Mouse (Mus musculus): ENCODE data around the gene Slc25a53. TPM values are rescaled to one million over a fixed set of nuclear protein-coding genes. Genes with fewer than 3 reads are reported as not detected.
"Not testable (repeated sequence)": the region's sequence is repeated elsewhere in the genome, so short reads cannot be mapped to it uniquely, and the experiment has no call there.

Gene Slc25a53
- total RNA-seq, 2 experiments from 2014 or later = 21.0 to 31.6 TPM

DNA sequence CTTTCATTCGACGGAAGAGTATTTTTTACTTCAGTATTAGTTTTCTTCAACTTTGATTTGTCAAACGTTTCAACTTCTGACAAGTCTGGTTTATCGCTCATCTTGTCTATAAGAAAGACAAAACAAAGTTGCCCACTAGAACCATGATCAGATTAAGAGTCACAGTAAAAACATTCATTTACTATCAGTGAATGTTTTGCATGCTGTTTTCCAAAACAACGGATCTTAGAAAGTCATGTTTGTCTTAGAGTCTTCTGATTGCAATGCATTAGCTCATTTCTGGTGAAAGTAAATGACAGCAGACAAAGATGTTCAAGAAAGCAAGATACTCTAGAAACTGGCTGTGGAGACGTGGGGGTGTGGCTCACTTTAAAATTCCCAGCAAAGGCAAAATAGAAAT is 62.7 kb downstream of the Slc25a53 start, which contains the start of gene Tmsb15b2:
Tmsb15b2 (minus strand) TSS at position 101 of the 400 bp plus-strand sequence.
- not testable (repeated sequence) for DNase-seq (ENCODE audit: low spot score in 2 of 2)

DNA sequence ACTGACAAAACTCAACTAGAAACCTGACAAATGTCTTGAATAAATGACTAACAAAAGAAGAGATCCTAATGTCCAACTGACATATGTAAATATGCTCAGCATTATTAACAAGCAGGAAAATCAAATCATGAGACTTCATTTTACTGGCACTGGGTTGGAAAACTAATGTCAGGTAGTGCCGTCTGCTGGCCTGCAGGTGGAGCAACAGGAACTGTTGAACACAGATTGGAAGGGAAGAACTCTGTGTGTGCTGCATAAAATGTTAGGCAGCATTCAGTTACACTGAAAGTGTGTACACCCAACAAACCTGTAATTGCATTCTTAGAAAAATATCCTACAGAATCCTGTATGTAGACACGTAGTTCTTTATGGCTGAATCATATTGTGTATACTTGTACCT is 78.4 kb downstream of the Slc25a53 start:
- DNase-seq (ENCODE audit: low spot score in 2 of 2) = peak in 1 of 2 experiments; percentile 41

DNA sequence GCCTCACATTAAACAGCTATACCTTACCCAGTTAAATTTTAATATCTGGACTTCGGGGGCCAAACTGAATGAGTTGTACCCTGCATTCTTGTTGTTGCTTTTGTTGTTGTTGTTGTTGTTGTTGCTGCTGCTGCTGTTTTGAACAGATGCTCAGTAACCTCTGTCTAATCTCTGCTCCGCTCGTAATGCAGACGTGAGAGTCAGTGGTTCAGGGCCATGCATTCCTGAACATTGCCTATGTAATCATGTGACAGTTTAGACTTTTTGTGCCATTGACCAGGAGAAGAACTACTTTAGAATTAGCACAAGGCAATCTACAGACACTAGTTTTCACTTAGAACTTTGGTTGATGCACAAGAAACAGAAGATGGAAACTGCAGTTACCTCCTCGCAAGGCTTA is 79.8 kb downstream of the Slc25a53 start:
- not testable (repeated sequence) for DNase-seq (ENCODE audit: low spot score in 2 of 2)

DNA sequence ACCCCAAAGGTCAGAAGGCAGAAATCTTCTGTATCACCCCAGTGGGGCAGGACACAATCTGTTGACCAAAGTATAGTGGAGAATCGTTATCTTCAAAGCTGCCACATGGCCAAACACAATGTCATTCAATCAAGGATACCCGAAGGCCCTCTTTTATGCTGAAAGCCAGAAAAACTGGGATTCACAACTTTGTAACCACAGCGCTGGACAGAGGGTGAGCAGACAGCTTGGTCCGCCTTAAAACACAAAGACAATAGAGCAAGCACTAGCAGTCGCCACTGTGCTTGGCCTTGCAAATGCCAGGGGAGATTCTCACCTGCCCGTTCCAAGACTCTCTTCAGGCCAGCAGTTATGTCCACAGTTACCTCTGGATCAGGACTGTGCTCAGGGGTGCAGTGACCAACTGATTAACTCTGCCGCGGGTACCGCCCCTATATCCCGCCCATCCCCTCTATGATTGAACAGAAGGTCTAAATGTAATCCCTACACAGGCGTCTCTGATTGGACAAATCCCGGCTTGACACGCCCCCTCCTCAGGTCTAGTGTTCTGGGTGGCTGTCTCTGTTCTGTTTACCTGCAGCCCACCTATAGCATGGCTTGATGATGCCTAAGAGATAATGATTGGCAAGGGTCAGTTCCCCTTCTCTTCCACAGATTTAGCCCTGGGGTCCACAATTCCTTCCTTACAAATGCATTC is 80.4 kb downstream of the Slc25a53 start:
- peak; percentile 46 to 77 for DNase-seq (ENCODE audit: low spot score in 2 of 2)

DNA sequence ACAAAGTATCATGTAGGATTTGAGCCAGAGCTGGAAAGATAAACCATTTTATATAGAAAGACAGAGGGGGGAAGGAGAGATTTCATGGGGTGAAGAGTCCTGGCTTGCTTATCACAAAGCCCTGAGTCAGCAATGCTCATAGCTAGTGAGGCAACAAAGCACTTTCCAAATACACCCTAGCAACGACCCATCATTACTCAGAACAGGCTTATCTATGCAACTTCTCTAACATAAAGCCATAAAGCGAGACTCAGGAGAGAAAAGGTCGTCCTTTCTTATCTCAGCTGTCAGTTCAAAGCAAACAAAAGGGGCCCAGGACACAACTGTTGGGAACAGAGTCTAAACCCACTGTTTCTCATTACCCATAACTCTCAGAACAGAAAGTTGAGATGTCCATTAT is 100.1 kb downstream of the Slc25a53 start:
- no peak for DNase-seq (ENCODE audit: low spot score in 2 of 2)

Other genes with a start within 250 kb of the Slc25a53 start
- 100 to 1,000 TPM; 102 to 115 TPM for gene Plp1, start 215.6 kb downstream of the Slc25a53 start, total RNA-seq (2021)
- 10 to 100 TPM; 22.7 to 33.9 TPM for gene Rab9b, start 169.5 kb downstream of the Slc25a53 start, total RNA-seq (2021)
- not detected for gene H2bfm, start 111.0 kb downstream of the Slc25a53 start, total RNA-seq (2021)
- gene Tmsb15b2, start 62.8 kb downstream of the Slc25a53 start, total RNA-seq (2021) = 10 to 100 TPM; 36.1 to 53.7 TPM
- 1 to 10 TPM; 3.3 to 3.9 TPM for gene Tmsb15l, start 61.4 kb downstream of the Slc25a53 start, total RNA-seq (2021)
- gene Tmsb15b1, start 61.4 kb downstream of the Slc25a53 start, total RNA-seq (2021) = 10 to 100 TPM in 1 of 2 experiments, 1 to 10 TPM in 1; 8.2 to 21.9 TPM
- gene Zcchc18, start 45.1 kb downstream of the Slc25a53 start, total RNA-seq (2021) = 100 to 1,000 TPM; 267 to 274 TPM
- 10 to 100 TPM; 11.4 to 12.3 TPM for gene Fam199x, start 11.3 kb upstream of the Slc25a53 start, total RNA-seq (2021)
- not detected for gene Esx1, start 83.8 kb upstream of the Slc25a53 start, total RNA-seq (2021)